Mouse (Mus musculus) forebrain, postnatal 0 days (tissue): ENCODE measurements around the gene Hist1h2af. TPM values are rescaled to one million over a fixed set of nuclear protein-coding genes. Genes with fewer than 3 reads are reported as not detected.
"Not testable (repeated sequence)": the region's sequence is repeated elsewhere in the genome, so short reads cannot be mapped to it uniquely, and the experiment has no call there.

ENCODE experiments used
- ATAC-seq: fragments of 200-750 bp; cut with Nextera tagmentation; 2 replicates; pipeline ENCODE4 v1.8.0; 2017; ENCODE audit warnings: mild to moderate bottlenecking, moderate library complexity
- DNase-seq: peaks from one replicate; pipeline ENCODE4 v3.0.0-alpha.2; 2015
- H3K27ac ChIP-seq: fragments of 300-500 bp; sonication (generic); 2 replicates; pipeline ENCODE4 v1.5.1; 2014; ENCODE audit warnings: low read depth, mild to moderate bottlenecking, antibody characterized with exemption, low read length, moderate library complexity, mixed read lengths
- H3K27me3 ChIP-seq: fragments of 300-500 bp; sonication (generic); 2 replicates; pipeline ENCODE4 v1.6.1; 2014; ENCODE audit warnings: mild to moderate bottlenecking, low read length, mixed read lengths; ENCODE audit not compliant: insufficient read depth
- H3K36me3 ChIP-seq: fragments of 300-500 bp; sonication (generic); 2 replicates; pipeline ENCODE4 v1.6.1; 2014; ENCODE audit warnings: mild to moderate bottlenecking, moderate library complexity; ENCODE audit not compliant: insufficient read depth
- H3K4me1 ChIP-seq: fragments of 300-500 bp; sonication (generic); 2 replicates; pipeline ENCODE4 v1.6.1; 2014; ENCODE audit warnings: antibody characterized with exemption; ENCODE audit not compliant: insufficient read depth
- H3K4me2 ChIP-seq: fragments of 300-500 bp; sonication (generic); 2 replicates; pipeline ENCODE4 v1.6.1; 2014; ENCODE audit warnings: low read depth, mild to moderate bottlenecking, moderate library complexity
- H3K4me3 ChIP-seq: fragments of 300-500 bp; sonication (generic); 2 replicates; pipeline ENCODE4 v1.5.1; 2014; ENCODE audit warnings: low read depth, low read length, mixed read lengths
- H3K9ac ChIP-seq: fragments of 300-500 bp; sonication (generic); 2 replicates; pipeline ENCODE4 v1.6.1; 2014; ENCODE audit warnings: mild to moderate bottlenecking
- H3K9me3 ChIP-seq: fragments of 300-500 bp; sonication (generic); 2 replicates; pipeline ENCODE4 v1.6.1; 2016; ENCODE audit warnings: low read length
- CTCF ChIP-seq: sonication (generic); IDR thresholded peaks from 2 replicates; pipeline ENCODE4 v1.5.1; 2016; ENCODE audit warnings: antibody characterized with exemption, control low read depth, low read depth
- WGBS: fragments of 180-500 bp; shearing (Covaris S2); extraction: QIAGEN DNeasy Blood & Tissue Kit; methylation state at CpG from one replicate; pipeline ENCODE4 v1.1.7; 2014; 5-methylcytosine and 5-hydroxymethylcytosine counted together
- polyA plus RNA-seq: library from polyadenylated mRNA; unstranded; fragments of >200 nt; fragmentation: Nextera tagmentation; extraction: Ambion mirVana; gene quantifications from 2 replicates; pipeline ENCODE4 v1.2.1, GENCODE M21; 2015
- total RNA-seq: library from RNA; depleted of rRNA; stranded (reverse); fragments of >200 nt; gene quantifications from 2 replicates; pipeline ENCODE4 v1.2.3, GENCODE M21; 2014

Gene Hist1h2af
- total and polyA plus RNA-seq, 2 experiments from 2014 or later: 227 TPM; not detected in 1

GRCm38 (mm10) chr13:23536076-23536822 lies 2.5 kb downstream of the Hist1h2af start:
- 15% methylated on average over 7 of the region's 7 CpGs for WGBS
- DNase-seq (no peak), ATAC-seq (no peak)
- peak overlapping the region; percentile 72; the same call in 1 of the 2 replicates for H3K4me2 ChIP-seq
- H3K27me3 ChIP-seq: no peaks in the 10 kb centered on the region
- H3K9ac ChIP-seq: peak overlapping the region; percentile 18; the same call in 1 of the 2 replicates
- H3K36me3 ChIP-seq: no peaks in the 10 kb centered on the region
- H3K4me1 ChIP-seq: peaks cover 22% of the 10 kb centered on the region
- H3K27ac ChIP-seq: no peak overlapping the region
- no peaks in the 10 kb centered on the region for H3K9me3 ChIP-seq
- peak overlapping the region; percentile 47 for H3K4me3 ChIP-seq
- TF ChIP-seq CTCF: no peak

- Histone ChIP-seq H3K4me1 (peaks cover 19% of the 10 kb centered on the region), H3K4me2 (no peak overlapping the region), H3K4me3 (no peak overlapping the region), H3K9me3 (no peaks in the 10 kb centered on the region), H3K27ac (no peak overlapping the region), H3K9ac (no peak overlapping the region), H3K36me3 (no peaks in the 10 kb centered on the region), H3K27me3 (no peaks in the 10 kb centered on the region)
- no peak for TF ChIP-seq CTCF
- ATAC-seq (no peak), DNase-seq (no peak)
- WGBS: 77% methylated on average over 3 of the region's 3 CpGs
Observed at GRCm38 (mm10) chr13:23537006-23537710, 3.5 kb downstream of the Hist1h2af start.

- Histone ChIP-seq H3K4me2 (no peak overlapping the region), H3K4me3 (no peak overlapping the region), H3K4me1 (peaks cover 12% of the 10 kb centered on the region), H3K9me3 (no peaks in the 10 kb centered on the region), H3K9ac (no peak overlapping the region), H3K27ac (no peak overlapping the region), H3K36me3 (no peaks in the 10 kb centered on the region), H3K27me3 (no peaks in the 10 kb centered on the region)
- no peak for DNase-seq
- TF ChIP-seq CTCF: no peak
- ATAC-seq: no peak
- 80% methylated on average over 5 of the region's 5 CpGs for WGBS
Observed at GRCm38 (mm10) chr13:23538249-23538648, 4.5 kb downstream of the Hist1h2af start.

- not testable (repeated sequence) for ATAC-seq, H3K4me3 ChIP-seq, H3K9me3 ChIP-seq, H3K36me3 ChIP-seq, DNase-seq, H3K4me2 ChIP-seq, H3K4me1 ChIP-seq, H3K27me3 ChIP-seq, H3K9ac ChIP-seq, H3K27ac ChIP-seq
- WGBS: 71% methylated on average over 1 of the region's 1 CpGs
Observed at GRCm38 (mm10) chr13:23539821-23540220, 6.1 kb downstream of the Hist1h2af start.

GRCm38 (mm10) chr13:23541497-23541896 lies 7.8 kb downstream of the Hist1h2af start:
- no peak for DNase-seq
- Histone ChIP-seq H3K27ac (no peak overlapping the region), H3K9ac (no peak overlapping the region), H3K4me3 (no peak overlapping the region), H3K27me3 (no peaks in the 10 kb centered on the region), H3K9me3 (no peaks in the 10 kb centered on the region), H3K36me3 (no peaks in the 10 kb centered on the region), H3K4me1 (0 out of 2 replicates have a peak, but pooled peaks cover 4% of the 10 kb centered on the region), H3K4me2 (no peak overlapping the region)
- TF ChIP-seq CTCF: no peak
- WGBS: 80% methylated on average over 3 of the region's 3 CpGs
- ATAC-seq: no peak

GRCm38 (mm10) chr13:23542225-23542980 lies 8.7 kb downstream of the Hist1h2af start:
- not testable (repeated sequence) for DNase-seq, H3K27me3 ChIP-seq, H3K27ac ChIP-seq, ATAC-seq, H3K4me1 ChIP-seq, H3K36me3 ChIP-seq, H3K9me3 ChIP-seq
- Histone ChIP-seq H3K4me3 (peak overlapping the region; percentile 41), H3K4me2 (peak overlapping the region; percentile 74), H3K9ac (peak overlapping the region; percentile 44; the same call in 1 of the 2 replicates)
- 4% methylated on average over 3 of the region's 3 CpGs for WGBS

- not testable (repeated sequence) for H3K9me3 ChIP-seq, H3K27me3 ChIP-seq, H3K36me3 ChIP-seq, H3K4me1 ChIP-seq
- H3K4me3 ChIP-seq: peak within 1 kb of the TSS; percentile 46
- DNase-seq: peak; percentile 89
- peak within 1 kb of the TSS; percentile 86 for H3K27ac ChIP-seq
- 2% methylated on average over 29 of the region's 42 CpGs for WGBS
- peak; percentile 91 for ATAC-seq
- H3K4me2 ChIP-seq: peak within 1 kb of the TSS; percentile 74
- peak within 1 kb of the TSS; percentile 66 for H3K9ac ChIP-seq
Observed at GRCm38 (mm10) chr13:23542999-23543607, 9.4 kb downstream of the Hist1h2af start, which contains the start of gene Hist1h2bh. Hist1h2bh (minus strand) TSS chr13:23543392.
